Comparison of ENCODE assay signal across 18 mouse cellular contexts in genomic region chr9:52175257-52175859, GRCm38 (mm10). TPM values are rescaled to one million over a fixed set of nuclear protein-coding genes. Genes with fewer than 3 reads are reported as not detected.
A peak's percentile ranks its signal among the peaks of the same experiment; 100 is the strongest.
DNase-seq lines count a peak whose midpoint lies in the region; ATAC-seq and TF ChIP-seq lines count a peak whose summit lies in the region.
"Had no signal": no experiment of that assay in that cellular context is flagged by ENCODE, and none has a peak within 500 bp of the region (broad histone marks: within the 10 kb centered on the region; RNA-seq: fewer than 3 reads in every experiment).

No protein-coding gene starts in this region.

- no peaks in the 10 kb centered on the region for H3K27me3 ChIP-seq in G1E (ENCODE audit: insufficient read depth, low read length)
- peaks cover 10% of the 10 kb centered on the region for H3K27me3 ChIP-seq in liver, embryonic 16.5 days (ENCODE audit: control insufficient read depth, insufficient read depth, low read depth, low read length)
- no peaks in the 10 kb centered on the region for H3K27me3 ChIP-seq in kidney, adult 2 months (replicated peaks; ENCODE audit: control insufficient read depth, insufficient read depth, low read length)
- no peaks in the 10 kb centered on the region for H3K27me3 ChIP-seq in hindbrain, embryonic 14.5 days (ENCODE audit: control insufficient read depth, insufficient read depth, low read length)
- H3K27me3 ChIP-seq: Patski had no signal

- no peak for TF ChIP-seq CTCF in G1E (IDR thresholded peaks at IDR 0.05; ENCODE audit: low read depth, low read length)
- no peak for TF ChIP-seq CTCF in kidney, adult 2 months (conservative IDR thresholded peaks at IDR 0.05; ENCODE audit: insufficient read depth, insufficient read length, low read depth, low read length)

- no peak overlapping the region for H3K9ac ChIP-seq in liver, embryonic 16.5 days (ENCODE audit: low read depth, low read length)
- no peak overlapping the region for H3K9ac ChIP-seq in hindbrain, embryonic 14.5 days

- 0 out of 2 replicates have a peak overlapping the region, but pooled peaks have one; percentile 17 for H3K27ac ChIP-seq in liver, embryonic 16.5 days (ENCODE audit: low read length)
- no peak overlapping the region for H3K27ac ChIP-seq in kidney, adult 2 months (ENCODE audit: insufficient read depth, low read depth, low read length)
- no peak overlapping the region for H3K27ac ChIP-seq in hindbrain, embryonic 14.5 days
- H3K27ac ChIP-seq: embryonic facial prominence, embryonic 10.5 days; heart, embryonic 10.5 days; hindbrain, embryonic 10.5 days had no signal

- peaks cover 70% of the 10 kb centered on the region for H3K4me1 ChIP-seq in G1E (ENCODE audit: insufficient read depth, low read depth, low read length)
- peaks cover 18% of the 10 kb centered on the region for H3K4me1 ChIP-seq in liver, embryonic 16.5 days (ENCODE audit: control insufficient read depth, low read depth, low read length)
- H3K4me1 ChIP-seq in kidney, adult 2 months (ENCODE audit: control insufficient read depth, insufficient read depth, low read length): peaks cover 6% of the 10 kb centered on the region; the same call in 1 of the 2 replicates
- H3K4me1 ChIP-seq in hindbrain, embryonic 14.5 days (replicated peaks; ENCODE audit: control insufficient read depth, insufficient read depth, low read length): no peaks in the 10 kb centered on the region
- H3K4me1 ChIP-seq: embryonic facial prominence, embryonic 10.5 days; heart, embryonic 10.5 days; hindbrain, embryonic 10.5 days had no signal

- H3K9me3 ChIP-seq in G1E (replicated peaks): no peaks in the 10 kb centered on the region
- H3K9me3 ChIP-seq in liver, embryonic 16.5 days (replicated peaks; ENCODE audit: control insufficient read depth, low read length): no peaks in the 10 kb centered on the region
- H3K9me3 ChIP-seq in hindbrain, embryonic 14.5 days (ENCODE audit: control insufficient read depth, low read length): no peaks in the 10 kb centered on the region
- H3K9me3 ChIP-seq: embryonic facial prominence, embryonic 10.5 days; heart, embryonic 10.5 days; hindbrain, embryonic 10.5 days had no signal

- peak overlapping the region; percentile 49; the same call in 1 of the 2 replicates for H3K4me3 ChIP-seq in G1E (ENCODE audit: low read depth, low read length)
- H3K4me3 ChIP-seq in liver, embryonic 16.5 days (ENCODE audit: low read depth, low read length): no peak overlapping the region
- no peak overlapping the region for H3K4me3 ChIP-seq in kidney, adult 2 months (ENCODE audit: insufficient read depth, low read depth, low read length)
- no peak overlapping the region for H3K4me3 ChIP-seq in hindbrain, embryonic 14.5 days (replicated peaks; ENCODE audit: low read length)
- H3K4me3 ChIP-seq: embryonic facial prominence, embryonic 10.5 days; heart, embryonic 10.5 days; hindbrain, embryonic 10.5 days had no signal

- H3K36me3 ChIP-seq in G1E (replicated peaks): no peaks in the 10 kb centered on the region
- no peaks in the 10 kb centered on the region for H3K36me3 ChIP-seq in liver, embryonic 16.5 days (ENCODE audit: control insufficient read depth, insufficient read depth)
- no peaks in the 10 kb centered on the region for H3K36me3 ChIP-seq in kidney, adult 2 months (ENCODE audit: control insufficient read depth, insufficient read depth, low read length)
- H3K36me3 ChIP-seq in hindbrain, embryonic 14.5 days (replicated peaks; ENCODE audit: control insufficient read depth, insufficient read depth): no peaks in the 10 kb centered on the region
- H3K36me3 ChIP-seq: embryonic facial prominence, embryonic 10.5 days; heart, embryonic 10.5 days; hindbrain, embryonic 10.5 days had no signal

- no peak for TF ChIP-seq POLR2A in kidney, adult 2 months (IDR thresholded peaks at IDR 0.05; ENCODE audit: low read depth, low read length)

- peak overlapping the region; percentile 44 for H3K4me2 ChIP-seq in liver, embryonic 16.5 days (ENCODE audit: low read depth, low read length)
- no peak overlapping the region for H3K4me2 ChIP-seq in hindbrain, embryonic 14.5 days (replicated peaks)

- ATAC-seq in G1E (ENCODE audit: extremely low read depth, insufficient number of reproducible peaks, low FRiP score, poor library complexity, severe bottlenecking): peak; percentile 80
- 0 out of 2 replicates have a peak, but pooled peaks have one; percentile 45 for ATAC-seq in erythroid progenitor cell, adult 5-6 weeks (replicated peaks; ENCODE audit: low FRiP score, poor library complexity, severe bottlenecking)
- ATAC-seq in liver, embryonic 16.5 days (ENCODE audit: low read depth): peak; percentile 84
- ATAC-seq in hindbrain, embryonic 14.5 days (ENCODE audit: low FRiP score): no peak
- ATAC-seq: midbrain, embryonic 16.5 days; Patski had no signal

- intact Hi-C loops in left cerebral cortex, postnatal 25 days (cut with DNase I): no loop called here

- DNase-seq in 3T3-L1 (ENCODE audit: low read depth, low spot score) (peak; percentile 14), G1E (ENCODE audit: low spot score) (peak; percentile 59)
- no peak for DNase-seq in kidney, adult 2 months
- DNase-seq in left cerebral cortex, postnatal 25 days (ENCODE audit: low spot score in 2 of 2): no peak
- no peak for DNase-seq in hindbrain, embryonic 14.5 days (ENCODE audit: low spot score)
- DNase-seq in cerebellum, adult 9-10 months: no peak
- DNase-seq: cerebellum, postnatal 10 days; kidney, postnatal 14 days; layer of hippocampus, adult 9-11 months; lung, adult 18-20 months; lung, postnatal 4 days had no signal

- 29% methylated on average over 4 of the region's 4 CpGs for whole genome bisulfite sequencing in liver, embryonic 16.5 days (ENCODE audit: insufficient replicate concordance)
- 90% methylated on average over 4 of the region's 4 CpGs for WGBS in kidney, adult 2 months
- 87% methylated on average over 4 of the region's 4 CpGs for WGBS in hindbrain, embryonic 14.5 days

RNA-seq across cellular contexts. Expression of gene Zc3h12c, which starts 7.0 kb away (rescaled TPM):
- total RNA-seq in G1E (2014; fragmentation: Nextera tagmentation) (16.7 and 17.5 TPM in 2 replicates), G1E (2017) (20.0 and 22.7 TPM in 2 replicates)
- 0.42 and 0.63 TPM in 2 replicates for polyA plus RNA-seq in G1E (2012)
- total RNA-seq in erythroid progenitor cell, adult 5-6 weeks (2015; ENCODE audit: low replicate concordance): 0.84 and 1.1 TPM in 2 replicates
- not detected in 2 replicates for total RNA-seq in erythroid progenitor cell, adult 5-6 weeks (2017; ENCODE audit: low replicate concordance)
- polyA plus RNA-seq in liver, embryonic 16.5 days (2015; fragmentation: Nextera tagmentation; extraction: Ambion mirVana): 0.40 and 0.44 TPM in 2 replicates
- polyA plus RNA-seq in kidney, adult 2 months (2012; rRNA removed): 6.0 and 6.3 TPM in 2 replicates
- total RNA-seq in left cerebral cortex, postnatal 25 days (2021): 10 to 100 TPM; 13.1 to 14.1 TPM
- 7.1 and 7.2 TPM in 2 replicates for polyA plus RNA-seq in hindbrain, embryonic 14.5 days (2014; fragmentation: Nextera tagmentation; extraction: Ambion mirVana)

Comparison
In these comparisons a context has a peak if more than half of its experiments do, and no peak if none do; other contexts are left out.
1. DNase-seq: peak in 3T3-L1 (single experiment) and G1E (single experiment); none in kidney, adult 2 months (single experiment), left cerebral cortex, postnatal 25 days (0 of 2), hindbrain, embryonic 14.5 days (single experiment) and cerebellum, adult 9-10 months (single experiment).